Mouse (Mus musculus) liver, embryonic 14.5 days (tissue): ENCODE measurements at regions not wholly inside any gene's neighbourhood (a gene's known extent, or its start where the extent isn't known, plus 50 kb on each side); places are given as distances from the start of the nearest gene placed in this dataset.

Source experiments
- CTCF ChIP-seq: IDR thresholded peaks from 2 replicates; pipeline ENCODE4 v1.5.1; 2016; ENCODE audit warnings: antibody characterized with exemption, low read depth, control low read depth
- EP300 ChIP-seq: IDR thresholded peaks from 2 replicates; pipeline ENCODE4 v1.6.1; 2016; ENCODE audit warnings: antibody characterized with exemption, low read depth

DNA sequence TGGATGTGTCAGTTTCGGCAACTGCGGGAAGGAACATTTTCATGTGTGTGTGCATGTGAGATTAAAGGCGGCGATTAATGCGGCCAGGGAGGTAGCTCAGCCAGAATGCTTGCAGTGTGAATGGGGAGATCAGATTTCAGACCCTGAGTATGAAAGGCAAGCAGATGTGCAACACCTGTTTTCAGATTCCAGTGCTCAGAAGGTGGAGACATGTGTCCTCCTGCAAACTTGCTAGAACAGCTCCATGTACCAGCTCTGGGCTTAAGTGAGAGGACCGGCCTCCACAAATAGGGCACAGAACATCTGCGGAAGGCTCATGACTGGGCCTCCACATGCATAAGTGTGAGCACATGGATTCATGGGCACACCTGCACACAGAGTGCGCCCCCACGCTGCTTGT lies 547.1 kb downstream of the Fam19a2 start:
- TF ChIP-seq CTCF (no peak), EP300 (no peak)
